8 mouse cellular contexts compared by ENCODE assay signal in genomic region chr16:35490231-35491070, GRCm38 (mm10). TPM values are rescaled to one million over a fixed set of nuclear protein-coding genes. Genes with fewer than 3 reads are reported as not detected.
DNase-seq lines count a peak whose midpoint lies in the region; ATAC-seq and TF ChIP-seq lines count a peak whose summit lies in the region.

Gene Pdia5 (minus strand): TSS chr16:35490873.

- H3K27me3 ChIP-seq in cerebellum, adult 2 months (ENCODE audit: control insufficient read depth, insufficient read depth, low read length): no peaks in the 10 kb centered on the region

- peak; percentile 98 for ATAC-seq in frontal cortex, adult (ENCODE audit: low TSS enrichment)

- H3K4me3 ChIP-seq in cerebellum, adult 2 months (replicated peaks; ENCODE audit: insufficient read depth, low read depth, low read length): peak within 1 kb of the TSS; percentile 65
- peak within 1 kb of the TSS; percentile 82 for H3K4me3 ChIP-seq in layer of hippocampus, adult 2 months

- TF ChIP-seq POLR2A in cerebellum, adult 2 months (IDR thresholded peaks at IDR 0.05; ENCODE audit: borderline replicate concordance, insufficient read depth, low read length): no peak

- TF ChIP-seq CTCF in cerebellum, adult 2 months (IDR thresholded peaks at IDR 0.05; ENCODE audit: borderline replicate concordance, insufficient read depth, low read depth, low read length): no peak
- TF ChIP-seq CTCF in layer of hippocampus, adult 2 months (conservative IDR thresholded peaks at IDR 0.05): no peak

- peaks cover 9% of the 10 kb centered on the region for H3K4me1 ChIP-seq in cerebellum, adult 2 months (ENCODE audit: control insufficient read depth, insufficient read depth, low read length)

- under 1% methylated on average over 66 of the region's 66 CpGs for WGBS in cerebellum, adult 2 months

- peak; percentile 86 for DNase-seq in MN1 (ENCODE audit: low spot score)
- peak; percentile 92 to 93 for DNase-seq in cerebellum, adult 2 months
- peak; percentile 91 for DNase-seq in heart, postnatal 4 days
- peak; percentile 85 to 92 for DNase-seq in layer of hippocampus, adult 2 months (ENCODE audit: low spot score in 2 of 2)
- DNase-seq in lung, adult 18-20 months: peak; percentile 93 to 95
- DNase-seq in ovary, adult 18-20 months (ENCODE audit: low spot score): peak; percentile 87
- DNase-seq in thymus, postnatal 36 days: peak; percentile 11 to 21

- no peak within 1 kb of the TSS for H3K27ac ChIP-seq in cerebellum, adult 2 months (ENCODE audit: insufficient read depth, low read length)
- H3K27ac ChIP-seq in layer of hippocampus, adult 2 months: peak within 1 kb of the TSS; percentile 28; the same call in 1 of the 2 replicates

RNA-seq across cellular contexts. Expression of gene Pdia5, which starts in this region (rescaled TPM):
- 2.3 and 3.4 TPM in 2 replicates for polyA plus RNA-seq in cerebellum, adult 2 months (2012; rRNA removed)
- total RNA-seq in heart, postnatal 4 days (2021): 10 to 100 TPM; 12.4 to 13.2 TPM
- 1 to 10 TPM; 3.0 to 3.8 TPM for total RNA-seq in layer of hippocampus, adult 2 months (2021)

Comparison
In these comparisons a context has a peak if more than half of its experiments do, and no peak if none do; other contexts are left out.
1. DNase-seq: peak in every context shown above with its lines; median percentile 94 in lung, adult 18-20 months; 92 in cerebellum, adult 2 months; 91 in heart, postnatal 4 days; 88 in layer of hippocampus, adult 2 months; 87 in ovary, adult 18-20 months; 86 in MN1; 16 in thymus, postnatal 36 days.